Mouse (Mus musculus) brown adipose tissue, adult 24 weeks (tissue): ENCODE measurements around the gene 4930578G10Rik. TPM values are rescaled to one million over a fixed set of nuclear protein-coding genes. Genes with fewer than 3 reads are reported as not detected.
A peak's percentile ranks its signal among the peaks of the same experiment; 100 is the strongest.

Experiments
- H3K27ac ChIP-seq: fragments of 200-500 bp; replicated peaks from 2 replicates; pipeline ENCODE4 v1.5.1; 2012; ENCODE audit warnings: low read depth, mild to moderate bottlenecking, low read length
- H3K4me1 ChIP-seq: fragments of 200-500 bp; 2 replicates; pipeline ENCODE4 v1.6.1; 2012; ENCODE audit warnings: low read length, mixed read lengths; ENCODE audit not compliant: control insufficient read depth, insufficient read depth, insufficient read length
- H3K4me3 ChIP-seq: fragments of 200-500 bp; 2 replicates; pipeline ENCODE4 v1.5.1; 2012; ENCODE audit warnings: low read depth, mild to moderate bottlenecking, low read length, moderate library complexity; ENCODE audit not compliant: insufficient read depth
- polyA plus RNA-seq: library from polyadenylated mRNA; stranded (reverse); fragments of >200 nt; gene quantifications from 2 replicates; pipeline ENCODE4 v1.2.4, GENCODE M21; 2012; ENCODE audit not compliant: missing spikeins, insufficient read depth, insufficient read length

The 4930578G10Rik gene
- polyA plus RNA-seq, 1 experiment, result not detected

DNA sequence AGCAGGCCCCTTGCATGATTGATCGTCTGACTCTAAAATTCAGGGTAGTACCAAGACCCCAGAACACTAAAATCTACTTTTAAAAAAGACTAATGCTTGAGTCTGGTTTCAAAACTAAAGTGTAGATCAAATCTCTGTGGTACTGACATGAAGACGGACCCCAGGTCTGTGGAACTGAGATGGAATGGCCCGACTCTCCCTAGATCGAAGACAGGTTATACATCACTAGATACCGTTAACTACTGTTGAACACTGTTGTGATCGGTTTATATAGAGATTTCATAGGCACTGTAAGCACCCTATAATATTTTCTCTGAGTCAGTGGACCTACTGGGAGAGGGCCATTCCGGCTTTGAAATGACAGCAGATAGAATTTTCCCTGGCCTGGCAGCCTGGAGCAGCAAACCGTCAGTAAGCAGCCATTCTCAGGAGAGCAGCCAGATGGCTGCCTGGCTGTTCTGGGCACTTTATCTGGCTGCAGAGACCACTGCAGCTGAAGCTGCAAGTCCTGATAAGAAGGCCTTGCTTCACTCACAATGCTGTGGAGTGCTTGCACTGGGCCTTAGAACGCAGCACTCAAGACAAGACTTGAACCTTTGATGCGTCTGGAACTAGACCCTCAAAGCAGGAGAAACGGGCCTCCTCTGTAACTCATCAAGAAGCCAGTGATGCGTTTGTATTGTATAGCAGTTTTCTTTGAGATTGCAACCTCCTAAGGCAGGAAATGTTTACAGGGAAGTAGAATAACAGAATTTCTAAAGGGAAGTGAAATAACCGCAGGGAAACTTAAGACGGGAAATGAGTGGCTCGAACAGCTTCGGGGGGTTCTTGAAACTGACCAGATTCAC is 144.7 kb downstream of the 4930578G10Rik start:
- Histone ChIP-seq H3K27ac (0 out of 2 replicates have a peak overlapping the region, but pooled peaks have one; percentile 23), H3K4me3 (no peak overlapping the region), H3K4me1 (no peaks in the 10 kb centered on the region)

DNA sequence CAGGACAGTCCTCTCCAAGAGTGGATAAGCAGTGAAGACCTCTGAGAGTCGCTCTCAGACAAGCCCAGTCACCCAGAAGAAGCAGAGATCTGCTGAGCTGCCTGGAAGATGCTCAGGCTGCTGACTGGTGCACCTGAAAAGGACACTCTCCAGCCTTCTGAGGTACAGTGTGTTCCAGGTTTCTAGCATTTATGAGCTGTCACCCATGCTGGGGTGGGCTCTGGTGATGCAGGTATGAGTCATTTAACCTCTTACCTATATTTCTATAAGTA is 145.3 kb downstream of the 4930578G10Rik start:
- Histone ChIP-seq H3K4me1 (no peaks in the 10 kb centered on the region), H3K27ac (no peak overlapping the region), H3K4me3 (no peak overlapping the region)

DNA sequence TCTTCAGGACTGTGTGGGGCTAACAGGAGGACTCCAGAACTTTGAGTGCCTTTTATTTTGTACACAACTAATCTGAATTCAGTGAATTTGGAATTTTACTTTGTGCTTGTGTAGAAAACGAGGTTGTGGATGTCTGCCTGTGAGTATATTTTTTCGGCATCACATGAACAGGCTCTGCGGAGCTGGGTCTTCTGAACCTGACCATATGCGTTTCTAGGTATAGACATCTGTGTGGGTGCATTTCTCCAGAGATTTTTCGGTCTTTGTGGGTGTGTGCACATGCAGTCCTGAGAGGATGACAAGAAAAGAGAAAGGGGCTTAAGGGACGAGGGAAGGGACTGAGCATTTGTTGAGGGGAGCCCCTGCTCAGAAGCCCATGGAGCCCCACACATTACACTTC is 151.6 kb downstream of the 4930578G10Rik start:
- Histone ChIP-seq H3K4me1 (no peaks in the 10 kb centered on the region), H3K27ac (no peak overlapping the region), H3K4me3 (no peak overlapping the region)

DNA sequence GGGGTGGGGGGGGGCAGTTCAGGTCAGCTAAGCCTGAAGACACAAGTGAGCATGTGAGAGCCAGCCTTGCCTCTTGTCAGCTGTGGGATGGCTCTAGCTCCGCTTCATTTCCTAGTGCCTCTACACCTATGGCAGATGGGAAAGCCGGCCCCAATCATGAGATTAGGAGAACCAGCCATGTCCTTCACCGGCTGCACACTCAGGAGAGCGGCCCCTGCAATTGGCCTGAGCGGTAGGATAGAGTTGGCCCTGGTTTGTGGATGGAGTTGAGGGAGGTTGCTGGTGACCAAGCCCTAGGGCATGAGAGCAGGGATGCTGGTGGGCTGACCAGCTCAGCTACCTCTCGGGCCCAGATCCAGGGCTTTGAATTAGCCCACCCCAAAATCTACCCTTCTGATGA is 153.5 kb downstream of the 4930578G10Rik start:
- no peaks in the 10 kb centered on the region for H3K4me1 ChIP-seq
- H3K27ac ChIP-seq, result no peak overlapping the region
- no peak overlapping the region for H3K4me3 ChIP-seq

DNA sequence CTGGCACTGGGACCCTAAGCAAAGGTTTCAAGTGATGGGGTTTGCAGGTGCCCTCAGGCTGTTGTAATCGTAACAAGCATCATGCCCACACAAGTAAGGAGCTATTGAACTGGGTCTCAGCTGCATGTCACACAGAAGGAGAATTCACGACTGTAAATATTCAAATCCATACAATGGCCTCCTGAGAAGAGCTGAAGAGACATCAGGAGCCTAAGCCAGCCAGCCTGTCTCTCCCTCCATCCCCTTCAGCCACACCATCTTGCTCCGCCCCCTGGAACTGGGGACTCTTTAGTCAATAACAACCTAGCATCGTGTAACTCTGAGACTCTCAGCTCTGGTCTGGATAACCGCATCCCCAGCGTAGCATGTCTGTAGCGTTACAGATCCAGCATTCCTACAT is 155.8 kb downstream of the 4930578G10Rik start:
- no peak overlapping the region for H3K27ac ChIP-seq
- H3K4me1 ChIP-seq, result no peaks in the 10 kb centered on the region
- no peak overlapping the region for H3K4me3 ChIP-seq

DNA sequence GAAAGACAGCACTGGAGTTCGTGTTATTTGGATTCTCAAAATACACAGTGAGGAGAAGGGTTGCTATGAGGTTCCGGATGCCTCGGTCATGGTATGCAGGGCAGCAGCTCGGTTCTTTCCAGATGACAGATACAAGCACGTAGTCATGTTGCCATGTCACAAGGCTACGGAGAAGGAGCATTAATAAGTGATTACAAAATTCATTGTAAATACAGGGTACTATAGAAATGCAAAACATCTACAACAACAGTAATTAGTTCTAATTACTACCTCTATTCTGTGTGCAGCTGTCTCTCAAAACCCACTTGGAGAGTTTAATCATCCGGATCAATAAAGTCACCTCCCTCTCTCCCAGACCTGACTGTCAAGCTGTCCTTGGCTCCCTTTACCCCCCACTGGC is 159.8 kb downstream of the 4930578G10Rik start:
- no peaks in the 10 kb centered on the region for H3K4me1 ChIP-seq
- no peak overlapping the region for H3K27ac ChIP-seq
- H3K4me3 ChIP-seq, result no peak overlapping the region

Other genes starting within 250 kb of the 4930578G10Rik start
- not detected in 2 replicates for gene Fam205a2, start 207.4 kb upstream of the 4930578G10Rik start, polyA plus RNA-seq
- gene Gm10591, start 123.3 kb upstream of the 4930578G10Rik start, polyA plus RNA-seq, result not detected in 2 replicates
- gene Gm2564, start 105.8 kb upstream of the 4930578G10Rik start, polyA plus RNA-seq, result 3.0 TPM in 1 of 2 replicates, not detected in the other
- not detected in 2 replicates for gene Ccl27b, start 80.3 kb upstream of the 4930578G10Rik start, polyA plus RNA-seq
- not detected in 2 replicates for gene Il11ra2, start 73.7 kb upstream of the 4930578G10Rik start, polyA plus RNA-seq
- gene Ccl19, start 21.0 kb downstream of the 4930578G10Rik start, polyA plus RNA-seq, result not detected in 2 replicates
- gene Ccl21a, start 38.4 kb downstream of the 4930578G10Rik start, polyA plus RNA-seq, result 6.6 and 36.9 TPM in 2 replicates
- not detected in 2 replicates for gene Fam205a1, start 118.3 kb downstream of the 4930578G10Rik start, polyA plus RNA-seq
- gene Gm12394, start 121.2 kb downstream of the 4930578G10Rik start, polyA plus RNA-seq, result not detected in 2 replicates
- gene Fam205c, start 138.7 kb downstream of the 4930578G10Rik start, polyA plus RNA-seq, result not detected in 2 replicates
- gene Phf24, start 181.1 kb downstream of the 4930578G10Rik start, polyA plus RNA-seq, result not detected in 2 replicates
- gene Dnajb5, start 214.3 kb downstream of the 4930578G10Rik start, polyA plus RNA-seq, result 5.4 and 5.8 TPM in 2 replicates
- gene 1700022I11Rik, start 234.1 kb downstream of the 4930578G10Rik start, polyA plus RNA-seq, result not detected in 2 replicates